Mouse (Mus musculus) forebrain, embryonic 14.5 days (tissue): ENCODE data around the gene Neu1. TPM values are rescaled to one million over a fixed set of nuclear protein-coding genes. Genes with fewer than 3 reads are reported as not detected.
A peak's percentile ranks its signal among the peaks of the same experiment; 100 is the strongest.

Experiments
- ATAC-seq: fragments of 200-750 bp; cut with Nextera tagmentation; 2 replicates; pipeline ENCODE4 v1.8.0; 2017; ENCODE audit warnings: mild to moderate bottlenecking, moderate library complexity
- DNase-seq: peaks from one replicate; pipeline ENCODE4 v3.0.0-alpha.2; 2015; ENCODE audit warnings: low spot score
- H3K27ac ChIP-seq: fragments of 300-500 bp; sonication (generic); 2 replicates; pipeline ENCODE4 v1.5.1; 2014; ENCODE audit warnings: low read depth, mild to moderate bottlenecking, control low read depth, low read length, moderate library complexity
- H3K27me3 ChIP-seq: fragments of 300-500 bp; sonication (generic); replicated peaks from 2 replicates; pipeline ENCODE4 v1.6.1; 2014; ENCODE audit warnings: low read length, control low read depth, mixed read lengths; ENCODE audit not compliant: control insufficient read depth, insufficient read depth
- H3K36me3 ChIP-seq: fragments of 300-500 bp; sonication (generic); 2 replicates; pipeline ENCODE4 v1.6.1; 2014; ENCODE audit warnings: low read length, control low read depth; ENCODE audit not compliant: control insufficient read depth, insufficient read depth
- H3K4me1 ChIP-seq: fragments of 300-500 bp; sonication (generic); 2 replicates; pipeline ENCODE4 v1.6.1; 2014; ENCODE audit warnings: antibody characterized with exemption, low read length, control low read depth; ENCODE audit not compliant: control insufficient read depth, insufficient read depth
- H3K4me2 ChIP-seq: fragments of 300-500 bp; sonication (generic); 2 replicates; pipeline ENCODE4 v1.6.1; 2014; ENCODE audit warnings: mild to moderate bottlenecking, control low read depth, low read length
- H3K4me3 ChIP-seq: fragments of 300-500 bp; sonication (generic); 2 replicates; pipeline ENCODE4 v1.5.1; 2014; ENCODE audit warnings: low read depth, low read length, control low read depth
- H3K9ac ChIP-seq: fragments of 300-500 bp; sonication (generic); 2 replicates; pipeline ENCODE4 v1.6.1; 2014; ENCODE audit warnings: mild to moderate bottlenecking, low read length, control low read depth, moderate library complexity
- H3K9me3 ChIP-seq: fragments of 300-500 bp; sonication (generic); replicated peaks from 2 replicates; pipeline ENCODE4 v1.6.1; 2016; ENCODE audit warnings: low read length, control low read depth, mixed read lengths; ENCODE audit not compliant: control insufficient read depth
- WGBS: fragments of 180-500 bp; shearing (Covaris S2); extraction: QIAGEN DNeasy Blood & Tissue Kit; methylation state at CpG from one replicate; pipeline ENCODE4 v1.1.7; 2014; 5-methylcytosine and 5-hydroxymethylcytosine counted together
- polyA plus RNA-seq: library from polyadenylated mRNA; unstranded; fragments of >200 nt; fragmentation: Nextera tagmentation; extraction: Ambion mirVana; gene quantifications from 2 replicates; pipeline ENCODE4 v1.2.1, GENCODE M21; 2014

Neu1 gene
- polyA plus RNA-seq, 1 experiment from 2014 or later: 16.2 TPM

DNA sequence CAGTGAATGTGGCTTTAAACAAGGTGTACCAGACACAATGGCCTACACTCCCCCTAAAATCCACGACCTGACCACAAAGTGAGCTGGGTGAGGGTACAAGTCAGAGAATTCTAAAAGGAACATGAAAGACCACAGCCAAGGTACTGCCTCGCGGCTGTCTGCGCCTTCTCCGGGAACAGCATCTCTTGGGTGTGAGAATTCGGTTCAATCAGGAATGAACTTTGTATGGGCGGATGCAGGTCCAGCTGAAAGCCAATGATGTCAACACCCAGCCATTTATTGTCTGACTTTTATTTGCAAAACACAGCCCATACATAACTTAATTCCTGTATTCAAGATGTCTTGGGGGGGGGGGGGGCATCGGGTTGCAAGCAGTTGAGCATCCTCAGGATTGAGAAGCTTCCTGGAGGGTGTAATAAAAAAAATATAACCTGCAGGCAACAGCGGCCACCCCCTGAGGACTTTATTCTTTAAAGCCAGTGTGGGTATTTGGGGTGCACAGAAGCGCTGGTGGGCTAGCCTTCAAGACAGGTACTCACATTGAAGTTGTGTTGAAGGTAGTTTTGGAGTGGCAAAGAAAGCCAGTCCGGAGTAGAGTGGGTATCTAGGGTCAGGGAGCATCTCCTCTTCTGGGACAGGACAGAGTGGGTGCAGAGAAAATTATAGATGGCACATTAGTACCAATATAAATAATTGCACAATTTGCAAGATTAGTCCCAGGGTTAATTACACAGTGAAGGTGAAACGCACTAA is 37.8 kb upstream of the Neu1 start:
- H3K36me3 ChIP-seq: peaks cover 9% of the 10 kb centered on the region

DNA sequence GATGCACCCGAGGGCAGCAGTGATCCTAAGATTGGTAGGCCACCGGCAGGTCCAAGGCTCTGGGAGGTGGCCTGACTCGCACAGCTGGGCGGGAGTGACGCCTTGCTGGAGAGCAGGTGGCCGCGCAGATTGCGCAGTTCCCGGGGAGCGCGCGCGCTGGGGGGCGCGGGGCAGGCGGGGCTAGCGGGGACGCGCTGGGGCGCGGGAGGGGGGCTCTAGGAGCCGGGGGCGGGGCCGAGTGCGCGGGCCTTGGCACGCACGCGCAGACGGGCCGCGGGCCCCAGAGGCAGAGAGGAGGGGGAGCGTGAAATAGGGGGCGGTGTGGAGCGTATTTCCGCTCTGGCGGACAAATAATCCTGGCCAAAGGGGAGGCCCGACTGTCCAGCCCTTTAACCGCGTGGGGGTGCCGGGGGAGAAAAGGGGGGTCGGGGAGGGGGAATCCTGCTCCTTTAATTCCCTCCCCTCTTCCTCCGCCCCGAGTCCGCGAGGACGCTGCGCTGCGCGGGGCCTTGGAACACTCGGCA is 36.9 kb upstream of the Neu1 start:
- Histone ChIP-seq H3K36me3 (peaks cover 9% of the 10 kb centered on the region), H3K27me3 (no peaks in the 10 kb centered on the region), H3K9ac (peak overlapping the region; percentile 95), H3K4me1 (peaks cover 23% of the 10 kb centered on the region), H3K4me3 (peak overlapping the region; percentile 84), H3K27ac (peak overlapping the region; percentile 93), H3K4me2 (peak overlapping the region; percentile 83), H3K9me3 (no peaks in the 10 kb centered on the region)
- ATAC-seq (peak; percentile 87), DNase-seq (peak; percentile 98)
- under 1% methylated on average over 40 of the region's 51 CpGs for WGBS

More for the DNA sequence above, 37.8 kb upstream of the Neu1 start:
- no peaks in the 10 kb centered on the region for H3K9me3 ChIP-seq
- no peaks in the 10 kb centered on the region for H3K27me3 ChIP-seq
- peak overlapping the region; percentile 84 for H3K4me3 ChIP-seq
- peaks cover 23% of the 10 kb centered on the region for H3K4me1 ChIP-seq
- peak overlapping the region; percentile 93 for H3K27ac ChIP-seq
- DNase-seq (no peak), ATAC-seq (no peak)
- peak overlapping the region; percentile 44 for H3K9ac ChIP-seq
- 67% methylated on average over 12 of the region's 12 CpGs for WGBS
- H3K4me2 ChIP-seq: peak overlapping the region; percentile 83

DNA sequence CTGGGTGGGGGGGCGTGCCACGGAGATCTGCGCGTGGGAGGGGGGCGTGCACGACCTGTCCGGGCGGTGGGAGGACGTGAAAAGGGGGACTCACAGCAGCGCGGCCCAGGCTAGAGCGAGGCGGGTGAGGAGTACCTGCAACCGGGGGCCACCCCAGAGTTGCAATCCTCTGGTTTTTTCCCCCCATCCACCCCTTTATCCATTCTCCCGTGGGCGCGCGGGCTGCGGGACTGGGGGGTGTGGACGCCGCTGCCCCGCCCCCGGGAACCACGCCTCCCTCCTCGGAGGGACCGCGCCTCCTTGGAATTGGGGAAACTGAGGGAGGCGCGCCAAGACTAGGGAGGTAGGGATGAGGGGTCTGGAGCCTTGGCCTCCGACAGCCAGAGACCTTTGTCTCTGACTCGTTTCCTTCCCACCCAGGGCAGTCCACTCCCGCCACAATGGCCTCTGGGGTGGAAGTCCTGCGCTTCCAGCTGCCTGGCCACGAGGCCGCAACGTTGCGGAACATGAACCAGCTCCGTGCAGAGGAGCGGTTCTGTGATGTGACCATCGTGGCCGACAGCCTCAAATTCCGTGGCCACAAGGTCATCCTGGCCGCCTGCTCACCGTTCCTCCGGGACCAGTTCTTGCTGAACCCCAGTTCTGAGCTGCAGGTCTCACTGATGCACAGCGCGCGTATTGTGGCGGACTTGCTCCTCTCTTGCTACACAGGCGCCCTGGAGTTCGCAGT is 36.1 kb upstream of the Neu1 start:
- 6% methylated on average over 44 of the region's 51 CpGs for WGBS
- DNase-seq (peak; percentile 48), ATAC-seq (peak; percentile 31)
- H3K4me3 ChIP-seq: peak overlapping the region; percentile 84
- peaks cover 9% of the 10 kb centered on the region for H3K36me3 ChIP-seq
- peak overlapping the region; percentile 95 for H3K9ac ChIP-seq
- peaks cover 23% of the 10 kb centered on the region for H3K4me1 ChIP-seq
- H3K9me3 ChIP-seq: no peaks in the 10 kb centered on the region
- no peaks in the 10 kb centered on the region for H3K27me3 ChIP-seq
- peak overlapping the region; percentile 83 for H3K4me2 ChIP-seq
- peak overlapping the region; percentile 93 for H3K27ac ChIP-seq

DNA sequence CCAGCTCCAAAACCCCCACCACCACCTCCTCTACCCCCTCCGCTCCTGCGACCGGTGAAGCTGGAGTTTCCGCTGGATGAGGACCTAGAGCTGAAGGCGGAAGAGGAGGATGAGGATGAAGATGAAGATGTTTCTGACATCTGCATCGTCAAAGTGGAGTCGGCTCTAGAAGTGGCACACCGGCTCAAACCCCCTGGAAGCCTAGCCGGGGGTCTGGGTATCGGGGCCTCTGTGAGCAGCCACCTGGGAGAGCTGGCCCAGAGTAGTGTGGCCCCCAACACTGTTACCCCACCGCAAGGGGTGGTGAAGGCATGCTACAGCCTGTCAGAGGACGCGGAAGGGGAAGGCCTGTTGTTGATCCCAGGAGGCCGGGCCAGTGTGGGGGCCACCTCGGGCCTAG is 35.3 kb upstream of the Neu1 start:
- peaks cover 9% of the 10 kb centered on the region for H3K36me3 ChIP-seq
- 92% methylated on average over 15 of the region's 15 CpGs for WGBS
- no peaks in the 10 kb centered on the region for H3K27me3 ChIP-seq
- H3K4me2 ChIP-seq: peak overlapping the region; percentile 83
- H3K4me3 ChIP-seq: peak overlapping the region; percentile 84
- H3K9ac ChIP-seq: peak overlapping the region; percentile 95
- no peak for DNase-seq
- peak overlapping the region; percentile 93; the same call in 1 of the 2 replicates for H3K27ac ChIP-seq
- no peak for ATAC-seq
- H3K4me1 ChIP-seq: peaks cover 29% of the 10 kb centered on the region
- no peaks in the 10 kb centered on the region for H3K9me3 ChIP-seq

DNA sequence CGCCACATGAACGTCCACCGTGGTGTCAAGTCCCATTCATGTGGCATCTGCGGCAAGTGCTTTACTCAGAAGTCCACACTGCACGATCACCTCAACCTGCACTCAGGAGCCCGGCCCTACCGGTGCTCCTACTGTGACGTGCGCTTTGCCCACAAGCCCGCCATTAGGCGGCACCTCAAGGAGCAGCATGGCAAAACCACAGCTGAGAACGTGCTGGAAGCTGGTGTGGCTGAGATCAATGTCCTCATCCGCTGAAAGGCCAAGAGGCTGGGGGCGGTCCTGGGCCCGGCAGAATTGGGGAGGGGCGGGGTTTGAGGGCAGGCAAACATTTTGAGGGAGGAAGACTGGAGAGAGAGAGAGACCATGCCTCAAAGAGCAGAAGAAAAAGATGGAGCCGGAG is 34.7 kb upstream of the Neu1 start:
- DNase-seq (no peak), ATAC-seq (no peak)
- Histone ChIP-seq H3K9ac (peak overlapping the region; percentile 21; the same call in 1 of the 2 replicates), H3K4me1 (peaks cover 29% of the 10 kb centered on the region), H3K9me3 (no peaks in the 10 kb centered on the region), H3K4me3 (0 out of 2 replicates have a peak overlapping the region, but pooled peaks have one; percentile 5), H3K36me3 (peaks cover 16% of the 10 kb centered on the region), H3K4me2 (peak overlapping the region; percentile 83), H3K27ac (no peak overlapping the region), H3K27me3 (no peaks in the 10 kb centered on the region)
- WGBS: 81% methylated on average over 17 of the region's 17 CpGs

DNA sequence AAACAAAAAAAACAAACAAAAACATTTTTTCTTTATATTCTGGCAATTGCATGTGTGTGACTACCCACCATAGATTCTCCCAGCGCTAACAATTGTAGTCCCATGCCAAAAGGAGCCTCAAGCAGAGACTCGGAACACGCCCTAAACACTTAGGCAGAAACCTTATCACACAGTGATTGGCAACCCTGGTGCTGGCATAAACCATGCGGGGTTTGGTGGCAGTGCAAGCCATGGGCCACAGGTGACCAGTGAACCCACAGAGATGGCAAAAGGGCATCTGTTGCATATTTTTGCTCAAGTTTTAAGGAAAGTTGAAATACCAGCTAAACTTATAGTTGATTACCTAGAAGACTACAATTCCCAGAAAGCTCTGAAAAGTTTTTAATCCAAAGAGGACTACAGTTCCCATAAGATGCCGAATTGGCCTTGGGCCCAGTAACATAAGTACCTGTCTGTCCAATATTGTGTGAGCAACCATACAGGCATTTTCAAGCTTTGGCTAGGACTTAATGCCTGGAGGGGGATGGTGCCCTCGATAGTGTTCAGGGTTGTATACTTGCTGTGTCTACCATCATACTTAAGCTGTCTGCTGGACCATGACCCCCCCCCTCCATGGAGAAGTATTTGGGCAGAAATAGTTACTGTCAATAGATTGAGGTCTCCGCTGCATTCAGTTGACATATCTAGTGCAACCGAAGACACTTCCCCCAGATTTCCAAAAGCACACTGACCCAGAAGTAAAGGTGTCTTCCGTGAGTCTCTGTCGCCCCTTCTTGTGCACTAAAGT is 33.5 kb upstream of the Neu1 start:
- Histone ChIP-seq H3K9ac (peak overlapping the region; percentile 94), H3K27me3 (no peaks in the 10 kb centered on the region), H3K4me1 (peaks cover 29% of the 10 kb centered on the region), H3K27ac (peak overlapping the region; percentile 97), H3K36me3 (peaks cover 24% of the 10 kb centered on the region), H3K4me2 (peak overlapping the region; percentile 96), H3K4me3 (peak overlapping the region; percentile 82), H3K9me3 (no peaks in the 10 kb centered on the region)
- ATAC-seq (no peak), DNase-seq (peak; percentile 71)
- 16% methylated on average over 10 of the region's 10 CpGs for WGBS

DNA sequence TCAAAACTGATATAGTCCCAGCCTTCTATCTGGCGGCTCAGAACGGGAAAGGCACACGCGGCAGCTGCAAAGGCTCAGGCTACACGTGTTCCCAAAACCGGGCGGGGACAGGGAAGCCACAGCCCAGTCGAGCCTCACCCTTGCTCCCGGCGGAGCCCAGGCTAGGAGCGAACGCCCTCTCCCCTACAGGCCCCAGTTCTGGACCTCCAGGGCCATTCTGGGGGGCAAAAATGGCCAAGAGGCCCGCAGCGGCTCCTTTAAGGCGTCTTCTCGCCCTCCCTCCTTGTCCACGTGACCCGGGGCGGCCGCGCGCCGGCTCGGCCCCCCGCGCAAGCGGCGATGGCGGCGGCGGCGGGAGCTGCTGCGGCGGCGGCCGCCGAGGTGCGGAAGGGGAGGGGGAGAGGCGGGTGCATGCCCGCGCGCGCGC is 32.9 kb upstream of the Neu1 start, which contains the start of the genes C2 and Ehmt2:
Gene C2 (minus strand): TSS at position 106 of the 427 bp plus-strand sequence.
Gene Ehmt2 (plus strand): TSS at position 310 of the 427 bp plus-strand sequence.
- H3K9ac ChIP-seq: peak within 1 kb of the TSS; percentile 94
- H3K4me1 ChIP-seq: peaks cover 29% of the 10 kb centered on the region
- peak within 1 kb of the TSS; percentile 97 for H3K27ac ChIP-seq
- H3K4me3 ChIP-seq: peak within 1 kb of the TSS; percentile 82
- peak within 1 kb of the TSS; percentile 96 for H3K4me2 ChIP-seq
- peak; percentile 27 for ATAC-seq
- H3K36me3 ChIP-seq: peaks cover 30% of the 10 kb centered on the region
- no peaks in the 10 kb centered on the region for H3K27me3 ChIP-seq
- under 1% methylated on average over 43 of the region's 44 CpGs for WGBS
- no peaks in the 10 kb centered on the region for H3K9me3 ChIP-seq
- DNase-seq: peak; percentile 83

DNA sequence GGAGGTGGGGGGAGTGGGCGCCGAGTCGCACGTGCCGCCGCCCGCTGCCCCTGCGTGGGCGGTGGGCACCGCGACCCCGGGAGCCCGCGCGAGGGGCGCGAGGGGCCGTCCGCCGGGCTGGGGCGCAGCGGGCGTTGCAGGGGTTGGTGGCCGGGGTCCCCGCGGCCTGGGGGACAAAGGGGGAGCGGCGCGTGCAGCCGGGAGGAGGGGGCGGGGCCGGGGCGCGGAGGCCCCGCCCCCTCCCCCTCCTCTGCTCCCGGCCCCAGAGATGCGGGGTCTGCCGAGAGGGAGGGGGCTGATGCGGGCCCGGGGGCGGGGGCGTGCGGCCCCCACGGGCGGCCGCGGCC is 32.4 kb upstream of the Neu1 start:
- peak overlapping the region; percentile 94 for H3K9ac ChIP-seq
- H3K36me3 ChIP-seq: peaks cover 35% of the 10 kb centered on the region
- WGBS: 0% methylated on average over 1 of the region's 47 CpGs
- peak overlapping the region; percentile 96 for H3K4me2 ChIP-seq
- ATAC-seq (peak; percentile 19; the same call in 1 of the 2 replicates), DNase-seq (peak; percentile 73)
- no peaks in the 10 kb centered on the region for H3K27me3 ChIP-seq
- H3K4me1 ChIP-seq: peaks cover 26% of the 10 kb centered on the region
- no peaks in the 10 kb centered on the region for H3K9me3 ChIP-seq
- peak overlapping the region; percentile 82 for H3K4me3 ChIP-seq
- peak overlapping the region; percentile 97 for H3K27ac ChIP-seq
